Mouse (Mus musculus) regulatory T cell (primary cell): ENCODE results near the gene Kcnh2.

ENCODE experiments used
- in situ Hi-C: fragments of 300-600 bp; cut with MboI, MseI; formaldehyde crosslinking; loops from one replicate; pipeline ENCODE4 v1.15.1; 2025; ENCODE audit warnings: high pct_unique_total_duplicates

Kcnh2 gene

DNA sequence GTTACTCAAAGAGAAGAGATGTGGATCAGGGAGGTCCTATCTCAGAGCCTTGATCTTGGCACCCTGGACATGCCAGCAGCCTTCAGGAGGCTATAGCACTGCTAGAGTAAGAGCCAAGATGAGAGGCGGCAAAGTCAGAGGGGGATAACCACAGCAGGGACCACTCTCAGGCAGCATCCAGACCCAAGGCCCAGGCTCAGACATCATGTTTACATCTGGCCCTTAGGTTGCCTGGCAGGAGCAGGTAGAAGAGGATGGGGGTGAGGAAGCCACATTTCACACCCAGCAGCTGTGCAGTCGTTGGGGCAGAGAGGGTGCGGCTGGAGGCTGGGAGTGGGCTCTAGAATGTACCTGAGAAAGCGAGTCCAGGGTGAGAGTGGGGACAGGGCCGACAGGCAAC lies 30.5 kb downstream of the Kcnh2 start:
- in situ Hi-C loops = loop anchor here (10.0 kb wide), 1 partner anchor 1314 kb away; no protein-coding TSS in a partner anchor

DNA sequence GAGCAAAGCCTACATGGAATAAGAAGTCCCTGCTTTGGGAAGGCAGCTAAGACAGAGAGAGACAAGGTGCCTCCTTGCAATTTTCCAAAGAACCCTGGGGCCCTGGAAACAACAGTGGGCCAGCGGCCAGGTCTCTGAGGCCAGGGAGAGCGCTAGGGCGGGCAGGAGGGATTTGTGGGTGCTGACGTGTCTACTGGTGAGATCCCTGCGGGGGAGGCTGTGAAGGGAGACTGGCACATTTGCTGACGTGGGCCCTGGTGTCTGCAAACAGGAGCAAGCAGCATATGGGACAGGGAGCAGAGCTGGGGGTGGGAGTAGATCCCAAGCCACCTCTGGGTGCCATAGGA lies 31.0 kb downstream of the Kcnh2 start:
- in situ Hi-C loops = loop anchor here (10.0 kb wide), 1 partner anchor 1314 kb away; no protein-coding TSS in a partner anchor

DNA sequence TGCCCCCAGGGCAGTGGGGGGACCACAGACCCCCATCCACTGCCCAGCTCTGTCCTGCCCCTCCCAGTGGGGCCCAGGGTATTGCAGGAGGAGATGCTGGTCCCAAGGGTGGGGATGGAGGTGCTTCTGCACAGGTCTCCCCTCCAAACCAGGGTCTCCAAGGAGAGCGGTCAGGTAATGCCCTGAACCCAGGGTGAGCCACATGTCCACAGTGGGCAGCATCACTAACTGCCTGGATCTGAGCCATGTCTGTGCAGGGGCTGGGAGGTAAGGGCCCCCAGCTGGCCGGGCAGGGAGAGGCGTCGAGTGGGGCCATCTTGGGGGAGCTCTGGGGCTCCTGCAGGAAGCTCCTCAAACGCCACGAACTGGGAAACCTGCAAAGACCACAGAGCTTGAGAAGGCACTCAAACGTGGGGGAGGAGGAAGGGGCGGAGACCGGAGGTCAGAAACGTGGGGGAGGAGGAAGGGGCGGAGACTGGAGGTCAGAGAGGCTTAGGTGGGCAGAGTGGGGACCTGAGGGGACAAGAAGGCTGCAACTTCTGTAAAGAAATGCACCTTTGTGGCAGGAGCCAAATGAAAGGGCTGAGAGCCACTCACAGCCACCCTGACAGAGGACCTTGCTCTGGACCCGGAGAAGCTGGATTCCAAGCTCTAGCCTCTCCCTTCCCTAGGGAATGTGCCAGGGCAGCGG lies 31.5 kb downstream of the Kcnh2 start:
- in situ Hi-C loops = loop anchor here (10.0 kb wide), 1 partner anchor 1315 kb away; no protein-coding TSS in a partner anchor

DNA sequence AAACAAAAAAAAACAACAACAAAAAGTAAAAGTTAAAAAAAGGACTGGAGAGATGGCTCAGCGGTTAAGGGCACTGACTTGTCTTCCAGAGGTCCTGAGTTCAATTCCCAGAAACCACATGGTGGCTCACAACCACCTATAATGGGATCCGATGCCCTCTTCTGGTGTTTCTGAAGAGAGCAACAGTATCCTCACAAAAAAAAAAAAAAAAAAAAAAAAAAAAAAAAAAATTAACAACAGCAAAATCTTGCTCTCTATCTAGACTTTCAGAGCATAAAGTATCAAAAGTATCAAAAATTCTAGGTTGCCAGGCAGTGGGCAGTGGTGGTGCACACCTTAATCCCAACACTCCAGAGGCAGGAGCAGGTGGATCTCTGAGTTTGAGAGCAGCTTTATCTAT lies 42.2 kb downstream of the Kcnh2 start:
- in situ Hi-C loops = loop anchor here (10.0 kb wide), 1 partner anchor 104 kb away; no protein-coding TSS in a partner anchor

DNA sequence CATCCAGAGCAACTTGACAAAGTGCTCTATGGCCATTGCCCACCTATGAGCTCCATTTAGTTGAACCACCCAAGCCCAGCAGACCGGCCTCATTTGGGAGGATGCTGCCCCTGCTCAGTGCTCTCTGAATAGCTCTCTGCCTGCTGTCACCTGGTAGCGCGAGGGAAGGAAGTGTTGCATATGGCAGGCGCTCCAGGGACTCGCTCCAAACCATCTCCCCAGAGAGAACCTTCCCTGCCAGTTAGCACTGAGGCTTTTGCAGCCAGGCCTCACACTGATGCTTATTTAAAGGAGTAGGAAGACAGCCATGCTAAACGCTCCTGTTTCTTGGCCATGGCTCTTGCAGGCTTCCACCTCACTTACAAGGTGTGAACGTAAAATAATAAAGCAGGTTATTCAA lies 42.8 kb downstream of the Kcnh2 start:
- in situ Hi-C loops = loop anchor here (10.0 kb wide), 1 partner anchor 104 kb away; no protein-coding TSS in a partner anchor

DNA sequence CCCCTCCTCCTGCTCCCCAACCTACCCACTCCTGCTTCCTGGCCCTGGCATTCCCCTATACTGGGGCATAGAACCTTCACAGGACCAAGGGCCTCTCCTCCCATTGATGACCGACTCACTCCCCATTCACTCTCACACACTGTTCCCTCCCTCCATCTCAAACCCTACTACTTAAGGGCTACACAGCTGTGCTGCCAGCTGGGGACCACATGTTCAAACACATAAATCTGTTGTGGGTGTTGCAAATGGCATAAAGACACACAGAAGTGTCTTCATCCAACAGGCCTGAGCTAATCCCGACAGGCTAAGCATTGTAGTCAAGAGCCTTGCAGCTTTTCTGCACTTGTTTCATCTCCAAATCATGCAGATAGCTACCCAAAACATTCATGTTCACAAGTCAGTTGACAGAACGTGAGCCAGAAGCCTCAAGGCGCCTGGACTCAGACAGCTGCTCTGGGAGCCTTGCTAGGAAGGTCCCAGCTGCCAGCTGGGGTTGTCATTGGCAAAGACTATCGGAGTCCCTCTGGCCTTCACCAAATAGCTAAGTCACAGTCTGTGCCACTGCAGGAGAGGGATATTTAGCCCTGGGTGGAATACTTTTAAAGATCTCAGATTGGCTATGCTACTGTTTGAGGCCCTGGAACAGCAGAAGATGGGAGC lies 44.2 kb downstream of the Kcnh2 start:
- in situ Hi-C loops = loop anchor here (10.0 kb wide), 1 partner anchor 102 kb away; no protein-coding TSS in a partner anchor

DNA sequence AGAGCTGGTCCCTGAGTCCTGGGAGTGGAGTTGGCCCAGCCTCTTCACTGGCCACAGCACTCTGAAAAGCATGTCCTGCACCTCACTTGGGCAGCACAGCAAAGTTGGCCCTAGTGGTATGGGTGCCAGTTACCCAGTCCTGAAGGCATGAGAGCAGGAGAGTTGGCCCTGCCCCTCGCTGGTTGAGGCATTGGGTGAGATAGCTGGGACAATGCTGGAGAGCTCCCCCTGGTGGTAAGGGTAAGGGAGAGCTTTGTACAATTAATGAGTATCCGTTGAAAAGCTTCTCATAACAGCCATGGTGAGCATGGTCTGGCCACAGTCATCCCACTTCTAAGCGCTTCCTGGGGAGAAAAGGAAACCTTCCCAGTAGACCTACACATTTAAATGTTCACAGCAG lies 48.2 kb downstream of the Kcnh2 start:
- in situ Hi-C loops = loop anchor here (10.0 kb wide), 1 partner anchor 98 kb away; no protein-coding TSS in a partner anchor

DNA sequence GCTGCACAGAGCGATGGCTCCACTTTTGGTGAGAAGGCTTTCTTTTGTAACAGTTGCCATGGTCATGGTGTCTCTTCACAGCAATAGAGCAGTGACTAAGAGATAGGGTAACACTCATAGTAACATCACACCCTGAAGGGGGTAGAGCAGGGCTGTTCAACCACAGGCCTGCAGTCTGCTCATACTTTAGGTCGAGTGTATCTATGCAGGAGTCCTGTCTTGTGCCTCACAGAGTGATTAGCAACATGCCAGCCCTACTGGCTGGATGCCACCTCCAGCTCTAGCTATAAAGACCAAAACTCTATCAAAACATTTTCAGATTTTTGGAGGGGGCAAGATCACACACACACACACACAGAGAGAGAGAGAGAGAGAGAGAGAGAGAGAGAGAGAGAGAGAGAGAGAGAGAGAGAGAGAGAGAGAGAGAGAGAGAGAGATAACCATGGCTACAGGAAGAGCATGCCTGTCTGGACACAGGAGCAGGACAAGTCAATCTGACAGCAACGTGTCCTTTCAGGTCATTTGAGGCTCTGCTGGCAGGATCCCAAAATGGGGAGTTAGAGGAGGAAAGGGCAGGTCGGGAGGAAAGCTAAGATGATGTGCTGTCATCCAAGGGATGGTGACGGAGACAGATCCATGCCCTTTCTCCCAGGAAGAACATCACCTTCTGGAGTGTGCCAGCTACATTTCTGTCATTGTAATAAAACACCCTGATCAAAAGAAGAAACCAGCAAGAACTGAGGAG lies 51.4 kb downstream of the Kcnh2 start:
- in situ Hi-C loops = loop anchor here (10.0 kb wide), 1 partner anchor 95 kb away; no protein-coding TSS in a partner anchor

DNA sequence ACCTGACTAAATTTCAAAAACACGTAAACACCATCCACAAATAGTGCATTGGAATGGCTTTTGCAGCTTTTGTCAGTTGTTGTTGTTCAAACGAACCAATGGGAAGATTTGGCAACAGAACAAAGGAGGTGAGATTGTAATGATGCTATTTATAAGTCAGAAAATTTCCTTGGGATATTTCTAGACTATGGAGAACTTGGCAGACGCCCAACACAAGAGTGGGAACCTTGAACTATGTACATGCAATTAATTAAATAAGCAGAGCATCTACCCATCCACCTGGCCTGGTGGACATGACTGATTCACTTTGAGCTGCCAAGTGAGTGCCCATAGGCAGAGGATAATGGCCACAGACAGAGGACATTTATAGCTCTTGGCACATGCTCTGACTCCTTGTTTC lies 59.5 kb downstream of the Kcnh2 start:
- in situ Hi-C loops = no loop called here

DNA sequence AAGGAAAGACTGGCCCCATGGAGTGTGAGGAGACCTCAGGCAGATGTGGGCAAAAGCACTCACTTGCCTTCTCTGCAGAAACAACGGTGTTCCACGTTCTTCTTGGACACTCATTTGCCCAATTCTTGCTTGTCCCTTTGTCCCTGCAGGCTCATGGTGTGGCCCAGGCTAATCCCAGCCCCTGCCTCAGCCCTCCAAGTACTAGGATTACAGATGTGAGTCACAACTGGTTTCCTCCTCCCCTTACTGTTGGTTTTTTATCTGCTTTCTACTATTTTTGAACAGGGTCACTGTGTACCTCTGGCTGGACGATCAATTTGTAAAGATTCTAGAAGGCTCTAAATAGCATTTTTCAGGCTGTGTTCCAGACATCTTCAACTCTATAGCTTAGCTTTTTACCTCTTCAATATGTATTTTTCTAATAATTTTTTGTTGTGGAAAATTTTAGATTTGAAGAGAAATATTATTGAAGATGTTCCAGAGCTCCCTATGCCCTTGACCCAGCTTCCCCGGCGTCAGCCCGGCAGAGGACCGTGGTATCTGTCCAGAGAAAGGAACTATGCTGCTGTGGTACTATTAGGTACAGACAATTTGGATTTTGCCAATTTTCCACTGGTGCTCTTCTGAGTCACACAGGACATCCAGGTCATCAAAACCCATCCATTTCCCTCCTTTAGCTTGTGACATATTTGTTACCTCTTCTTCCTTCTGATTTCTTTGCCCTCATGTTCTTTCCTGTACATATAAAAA lies 65.0 kb downstream of the Kcnh2 start:
- in situ Hi-C loops = no loop called here

DNA sequence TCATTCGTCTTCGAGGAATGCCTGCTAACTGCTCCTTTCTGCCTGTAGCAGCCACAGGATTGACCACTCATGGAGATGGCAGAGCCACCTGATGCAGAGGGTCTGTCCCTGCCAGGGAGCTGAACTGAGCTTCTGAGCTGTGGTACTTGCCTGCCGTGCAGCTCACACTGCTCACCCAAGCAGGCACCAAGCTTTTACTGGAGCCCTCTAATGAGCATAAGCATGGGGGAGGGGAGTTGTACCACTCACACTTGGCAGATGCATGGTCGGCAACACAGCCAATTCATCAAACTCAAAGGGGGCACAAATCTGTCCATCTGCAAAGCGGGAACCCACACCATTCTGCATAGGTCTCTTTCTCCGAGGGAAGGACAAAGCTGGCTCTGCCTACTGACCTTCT lies 67.3 kb downstream of the Kcnh2 start:
- in situ Hi-C loops = no loop called here

DNA sequence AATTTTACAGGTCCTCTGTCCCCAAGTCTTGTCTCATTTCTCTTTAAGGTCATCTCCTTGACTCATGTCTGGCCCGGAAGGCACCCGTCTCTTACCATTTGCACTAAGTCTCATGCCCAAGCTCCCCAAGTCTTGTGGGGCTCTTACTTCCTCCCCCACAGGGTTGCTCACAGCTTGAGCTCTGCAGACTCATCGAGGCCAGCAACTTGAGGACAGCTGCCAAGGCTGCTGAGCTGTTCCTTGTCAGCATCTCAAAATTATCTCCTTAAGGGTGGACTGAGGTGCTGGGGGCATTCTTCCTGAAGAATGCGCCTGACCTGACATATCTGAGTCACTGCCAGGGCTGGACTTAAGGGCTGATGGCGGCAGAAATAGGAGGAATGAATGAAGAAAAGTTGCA lies 68.2 kb downstream of the Kcnh2 start:
- in situ Hi-C loops = no loop called here

DNA sequence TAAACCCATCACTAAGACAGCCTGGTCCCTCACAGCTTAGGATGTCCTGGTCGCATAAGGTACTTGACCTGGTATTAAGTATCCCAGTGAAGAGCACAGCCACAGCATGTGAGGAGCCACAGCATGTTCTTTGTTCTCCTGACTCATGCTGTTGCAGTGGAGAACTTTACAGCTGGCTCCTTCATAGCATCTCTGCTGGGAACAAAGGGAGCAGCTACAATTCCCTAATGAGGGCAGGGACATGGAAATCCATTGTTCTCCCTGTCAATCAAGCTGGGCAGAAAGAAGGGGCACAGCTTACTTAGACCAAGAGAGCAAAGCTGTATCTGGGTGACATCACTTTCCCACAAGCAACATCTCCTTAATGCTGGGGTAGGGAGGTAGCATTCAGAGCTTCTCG lies 70.9 kb downstream of the Kcnh2 start:
- in situ Hi-C loops = no loop called here

DNA sequence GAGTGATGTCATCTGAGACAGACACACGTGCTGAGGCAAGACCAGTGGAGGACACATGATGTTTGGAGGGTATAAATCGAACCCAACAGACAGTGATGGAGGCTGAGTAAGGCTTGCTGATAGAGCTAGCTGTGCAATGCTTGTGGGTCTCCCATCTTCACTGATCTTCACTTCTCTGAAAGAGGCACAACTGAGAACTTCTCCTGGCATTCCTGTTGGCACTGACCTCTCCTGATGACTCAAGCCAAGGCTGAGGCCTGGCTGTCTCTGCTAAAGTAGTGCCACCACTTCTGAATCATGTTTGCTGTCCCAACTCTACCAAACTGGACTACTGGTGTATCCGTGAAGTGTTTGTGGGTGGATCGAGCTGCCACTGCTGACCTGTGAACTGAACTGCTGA lies 71.9 kb downstream of the Kcnh2 start:
- in situ Hi-C loops = loop anchor here (5.0 kb wide), 1 partner anchor 63 kb away; no protein-coding TSS in a partner anchor

DNA sequence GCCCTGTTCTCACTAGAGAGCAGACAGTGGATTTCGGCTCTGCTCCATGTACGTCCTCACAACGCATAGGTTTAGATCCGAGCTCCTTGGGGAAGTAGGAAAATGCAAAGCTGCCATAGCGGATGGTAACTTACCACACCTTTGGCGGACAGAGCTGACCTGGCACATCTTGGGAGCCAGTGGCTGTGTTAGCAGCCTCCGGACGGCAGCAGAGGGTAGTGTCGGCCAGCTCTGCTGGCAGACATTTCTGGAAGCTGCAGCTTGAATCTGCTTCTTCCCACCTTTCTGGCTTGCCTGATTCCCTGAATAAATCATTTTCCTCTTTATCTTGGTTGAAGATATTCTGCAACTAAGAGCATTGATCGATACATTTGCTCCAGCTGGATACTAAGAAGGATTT lies 73.2 kb downstream of the Kcnh2 start:
- in situ Hi-C loops = loop anchor here (5.0 kb wide), 1 partner anchor 64 kb away; no protein-coding TSS in a partner anchor

DNA sequence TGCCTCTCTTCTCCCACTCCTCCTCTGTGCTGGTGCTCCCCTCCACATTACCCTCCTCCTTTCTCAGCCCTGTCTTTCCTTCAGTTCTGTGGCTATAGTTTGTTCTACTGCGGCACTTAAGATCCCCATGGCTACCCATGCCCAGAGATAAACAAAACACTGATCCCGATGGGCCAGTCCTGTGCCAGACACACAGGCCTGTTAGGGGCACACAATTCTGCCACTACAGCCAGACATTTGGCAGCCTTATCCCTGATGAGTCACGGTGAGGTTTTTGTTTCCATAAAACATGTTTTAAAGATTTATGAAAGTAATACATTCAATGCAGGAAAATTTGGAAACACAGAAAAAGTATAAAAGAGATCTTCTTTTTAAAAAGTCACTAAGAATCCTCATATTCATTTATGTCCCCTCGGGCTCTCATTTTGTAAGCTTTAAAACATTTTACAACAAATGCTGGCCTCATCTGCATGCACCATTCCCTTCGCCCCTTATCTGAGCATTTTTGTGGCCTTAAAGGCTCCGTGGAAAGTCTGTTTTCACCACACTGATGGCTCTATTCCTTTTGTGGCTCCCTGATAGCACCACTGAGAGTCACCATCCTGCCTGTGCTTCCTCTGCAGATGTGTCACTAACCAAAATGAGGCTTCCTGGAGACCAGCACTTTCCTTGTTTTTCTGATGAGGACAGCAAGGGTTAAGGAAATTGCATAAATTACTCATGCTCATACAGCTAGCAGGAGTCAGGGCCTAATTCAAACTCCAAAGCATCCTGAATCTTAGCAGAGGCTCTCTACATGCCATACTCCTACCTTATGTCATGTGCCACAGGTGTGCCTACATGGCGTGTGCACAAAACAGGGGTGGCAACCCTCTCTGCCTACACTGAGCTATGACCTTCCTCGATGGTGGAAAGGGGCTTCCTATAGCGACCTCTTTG lies 77.5 kb downstream of the Kcnh2 start:
- in situ Hi-C loops = no loop called here

DNA sequence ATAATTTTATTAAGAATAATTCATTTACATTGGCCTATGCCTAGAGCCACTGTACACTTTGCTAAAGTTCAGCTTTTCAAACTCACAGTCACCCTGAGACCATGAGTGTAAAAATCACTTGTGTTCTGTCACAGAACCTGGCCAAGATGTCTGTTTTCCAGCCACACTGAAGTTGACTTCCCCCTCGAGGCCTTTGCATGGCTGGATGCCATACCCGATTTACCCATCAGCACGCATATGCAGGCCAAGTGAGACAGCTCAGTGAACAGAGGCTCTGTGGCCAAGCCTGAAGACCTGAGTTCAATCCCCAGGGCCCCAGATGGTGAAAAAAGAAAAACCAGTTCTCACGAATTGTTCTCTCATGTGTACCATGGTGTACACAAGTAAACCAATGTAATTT lies 80.5 kb downstream of the Kcnh2 start:
- in situ Hi-C loops = no loop called here
